Mouse (Mus musculus) frontal cortex, adult (tissue): ENCODE measurements around the gene Phf13.

ENCODE experiments used
- ATAC-seq: cut with Nextera tagmentation; 2 replicates; pipeline ENCODE4 v1.9.2; 2017; ENCODE audit warnings: mild to moderate bottlenecking, moderate library complexity, mixed read lengths; ENCODE audit not compliant: low TSS enrichment

Phf13 gene

DNA sequence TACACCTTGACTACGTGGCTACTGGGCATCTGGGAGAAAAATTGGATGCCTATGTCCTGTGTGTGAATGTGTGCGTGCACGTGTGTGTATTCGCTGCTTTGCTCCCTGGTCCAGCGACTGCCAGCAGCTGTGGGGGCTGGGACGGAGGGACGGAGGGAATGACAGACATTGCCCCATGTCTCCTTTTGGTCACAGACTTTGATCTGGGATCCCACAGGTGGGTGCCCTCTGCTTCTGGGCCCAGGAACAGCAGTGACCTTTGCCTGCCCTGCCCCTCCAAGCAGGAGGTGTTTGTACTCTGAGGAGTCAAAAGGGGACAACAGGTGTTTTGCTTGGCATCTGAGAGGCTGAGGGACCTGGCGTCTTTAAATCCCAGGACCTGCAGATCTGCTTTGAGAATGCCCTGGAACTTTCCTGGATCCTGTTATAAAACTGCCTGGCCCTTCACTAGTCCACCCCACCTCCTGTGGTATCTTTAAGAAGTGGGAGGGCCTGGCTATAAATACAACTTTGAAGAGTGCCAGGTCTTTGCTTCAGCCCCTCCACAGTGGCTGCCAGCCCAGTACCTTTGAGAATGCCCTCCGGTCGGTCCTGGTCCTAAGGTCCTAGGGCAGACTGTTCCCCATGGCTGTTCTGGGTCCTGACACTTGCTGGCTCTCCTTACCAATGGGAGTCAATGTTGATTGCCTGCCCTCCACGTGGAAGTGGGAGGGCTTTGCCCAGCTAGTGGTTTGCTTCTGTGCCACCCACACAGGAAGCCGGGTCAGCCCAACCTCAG lies 17.2 kb upstream of the Phf13 start:
- ATAC-seq: no peak

DNA sequence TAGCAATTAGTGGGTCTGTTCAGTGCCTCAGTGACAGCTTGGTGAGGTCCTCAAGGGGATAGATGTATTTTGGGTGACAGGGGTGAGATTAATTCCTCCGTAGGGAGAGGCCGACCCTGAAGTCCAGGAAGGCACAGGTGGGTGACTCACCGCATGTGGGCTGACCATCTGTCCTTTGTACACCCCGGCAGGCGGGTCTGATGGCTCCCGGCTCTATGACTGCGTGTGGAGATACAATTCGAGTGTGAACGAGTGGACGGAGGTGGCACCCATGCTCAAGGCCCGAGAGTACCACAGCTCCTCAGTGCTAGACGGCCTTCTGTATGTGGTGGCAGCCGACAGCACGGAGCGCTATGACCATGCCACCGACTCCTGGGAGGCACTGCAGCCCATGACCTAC lies 16.1 kb upstream of the Phf13 start:
- no peak for ATAC-seq

DNA sequence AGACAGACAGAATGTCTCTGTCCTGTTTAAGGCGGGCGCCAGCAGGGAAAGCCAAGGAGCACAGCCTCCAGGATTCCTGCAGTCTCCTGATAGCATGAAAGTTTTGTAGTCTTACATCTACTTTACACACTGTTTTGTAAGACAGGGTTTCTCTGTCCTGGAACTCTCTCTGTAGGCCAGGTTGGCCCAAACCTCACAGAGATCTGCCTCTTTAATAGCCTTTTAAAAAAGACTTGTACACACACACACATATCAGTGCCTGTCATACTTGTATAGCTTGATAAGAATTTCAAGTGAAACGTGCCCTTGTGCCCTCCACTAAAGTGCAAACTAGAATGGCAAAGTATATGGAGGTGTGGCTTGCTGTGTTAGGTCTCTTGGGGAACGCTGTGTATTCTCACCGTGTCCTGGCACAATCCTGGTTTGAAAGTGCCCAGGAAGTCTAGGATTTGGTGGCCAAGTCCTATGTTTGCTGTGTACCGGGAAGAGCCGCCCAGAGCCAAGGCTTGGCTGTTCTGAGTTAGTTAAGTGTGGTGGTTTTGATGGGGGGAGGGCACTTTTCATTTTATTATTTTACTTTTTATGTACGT lies 15.2 kb upstream of the Phf13 start:
- ATAC-seq: no peak

DNA sequence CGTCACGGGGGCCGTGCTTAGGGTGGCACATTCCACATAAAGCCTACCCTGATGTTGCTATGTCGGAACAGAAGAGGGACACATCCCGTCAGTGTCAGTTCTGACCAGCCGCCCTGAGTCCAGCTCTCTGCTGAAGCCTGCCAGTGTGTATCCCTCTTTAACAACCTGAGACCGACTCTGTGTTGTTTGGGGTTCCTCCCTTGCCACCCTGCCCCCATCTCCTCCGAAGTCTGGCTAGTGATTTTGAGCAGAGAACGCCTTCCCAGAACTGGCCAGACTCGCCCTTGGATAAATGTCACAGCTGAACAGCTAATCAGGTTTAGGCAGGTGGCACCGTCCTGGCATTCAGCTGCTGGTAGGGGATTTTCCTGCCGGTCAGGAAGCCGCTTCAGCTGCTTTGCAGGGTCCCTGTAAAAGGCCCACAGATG lies 14.7 kb upstream of the Phf13 start:
- ATAC-seq: no peak

DNA sequence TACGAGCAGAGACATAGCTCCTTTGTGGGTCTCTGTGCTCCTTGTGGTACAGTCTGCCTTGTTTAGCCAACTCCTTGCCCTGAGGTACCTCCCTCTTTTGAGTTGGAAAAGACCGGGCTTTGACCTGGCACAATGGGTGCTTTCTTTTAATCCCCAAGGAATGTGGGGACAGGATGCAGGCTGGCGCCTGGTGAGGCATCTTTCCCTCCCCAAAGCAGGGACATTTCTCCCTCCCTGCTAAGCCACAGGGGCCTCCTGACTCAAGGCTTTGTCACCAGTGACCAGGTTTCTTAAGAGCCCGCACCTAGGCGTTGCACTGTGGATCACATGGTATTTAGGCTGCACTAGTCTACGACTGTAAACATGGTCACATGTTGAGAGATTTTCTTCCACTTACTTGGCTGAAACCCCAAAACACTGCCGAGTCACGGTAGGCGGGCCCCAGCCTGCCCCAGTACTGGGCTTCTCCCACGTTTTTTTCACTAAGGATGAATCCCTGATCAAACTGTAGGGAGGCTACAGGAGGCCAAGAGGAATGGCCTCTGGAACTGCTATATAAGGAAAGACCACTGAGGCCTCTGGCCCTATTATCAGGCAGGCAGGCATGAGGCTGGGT lies 14.1 kb upstream of the Phf13 start:
- ATAC-seq: 0 out of 2 replicates have a peak, but pooled peaks have one; percentile 4

- ATAC-seq: peak; percentile 55
Observed at GRCm38 (mm10) chr4:152009076-152010051, 13.3 kb upstream of the Phf13 start.

GRCm38 (mm10) chr4:152008622-152009075 lies 12.6 kb upstream of the Phf13 start, which contains the start of gene Klhl21:
Klhl21 (plus strand) TSS chr4:152008803.
- ATAC-seq: peak; percentile 67

GRCm38 (mm10) chr4:152008148-152008500 lies 12.1 kb upstream of the Phf13 start:
- no peak for ATAC-seq

GRCm38 (mm10) chr4:152007481-152008147 lies 11.6 kb upstream of the Phf13 start:
- peak; percentile 39; the same call in 1 of the 2 replicates for ATAC-seq

- no peak for ATAC-seq
Observed at GRCm38 (mm10) chr4:152006812-152007211, 10.8 kb upstream of the Phf13 start.

GRCm38 (mm10) chr4:152006137-152006536 lies 10.1 kb upstream of the Phf13 start:
- ATAC-seq: no peak

- ATAC-seq: no peak
Observed at GRCm38 (mm10) chr4:152002063-152002462, 6.0 kb upstream of the Phf13 start.

DNA sequence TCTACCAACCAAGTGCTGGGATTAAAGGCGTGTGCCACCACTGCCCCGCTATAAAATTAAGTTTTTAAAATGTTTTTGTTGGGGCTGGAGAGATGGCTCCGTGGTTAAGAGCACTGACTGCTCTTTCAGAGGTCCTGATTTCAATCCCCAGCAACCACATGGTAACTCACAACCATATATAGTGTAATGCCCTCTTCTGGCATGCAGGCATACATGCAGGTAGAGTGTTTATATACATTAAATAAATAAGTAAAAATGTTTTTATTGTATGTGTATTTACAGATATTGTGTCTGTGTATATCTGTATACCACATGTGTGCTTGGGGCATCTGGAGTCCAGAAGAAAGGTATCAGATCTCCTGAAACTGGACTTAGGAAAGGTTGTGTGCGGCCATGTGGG lies 5.3 kb upstream of the Phf13 start:
- no peak for ATAC-seq

DNA sequence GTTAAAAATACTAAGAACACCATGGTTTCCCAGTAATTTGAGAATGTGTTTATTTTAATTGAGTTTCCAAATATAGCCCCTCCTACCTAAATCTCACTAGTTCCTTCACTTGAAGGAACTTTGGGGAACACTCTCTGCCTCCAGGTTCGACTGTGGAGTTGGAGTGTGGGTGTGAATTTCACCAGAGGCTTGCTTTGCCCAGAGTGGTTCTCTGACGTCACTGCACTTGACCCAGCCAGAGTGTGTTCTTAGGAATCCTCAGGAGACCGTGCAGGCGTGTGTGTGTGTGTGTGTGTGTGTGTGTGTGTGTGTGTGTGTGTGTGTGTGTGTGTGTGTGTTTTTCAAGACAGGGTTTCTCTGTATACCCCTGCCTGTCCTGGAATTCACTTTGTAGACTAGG lies 4.8 kb upstream of the Phf13 start:
- ATAC-seq: peak; percentile 64; the same call in 1 of the 2 replicates

DNA sequence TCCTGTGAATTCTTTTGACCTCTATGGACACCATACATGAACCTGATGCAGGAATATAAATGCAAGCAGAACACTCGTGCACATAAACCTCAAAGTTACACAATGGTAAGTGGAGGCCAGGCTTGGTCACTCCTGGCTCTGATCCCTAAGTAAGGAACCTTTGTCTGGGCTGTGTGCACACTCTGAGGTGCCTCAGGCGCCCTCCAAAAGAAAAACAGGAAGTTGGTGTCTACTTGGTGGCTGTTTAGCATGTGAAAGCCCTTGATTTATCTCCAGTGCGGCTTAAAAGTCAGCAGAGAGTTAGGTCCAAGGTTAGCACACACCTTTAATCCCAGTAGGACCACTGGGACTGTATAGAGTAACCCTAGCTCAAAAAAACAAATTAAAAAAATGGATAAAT lies 3.4 kb upstream of the Phf13 start:
- no peak for ATAC-seq

DNA sequence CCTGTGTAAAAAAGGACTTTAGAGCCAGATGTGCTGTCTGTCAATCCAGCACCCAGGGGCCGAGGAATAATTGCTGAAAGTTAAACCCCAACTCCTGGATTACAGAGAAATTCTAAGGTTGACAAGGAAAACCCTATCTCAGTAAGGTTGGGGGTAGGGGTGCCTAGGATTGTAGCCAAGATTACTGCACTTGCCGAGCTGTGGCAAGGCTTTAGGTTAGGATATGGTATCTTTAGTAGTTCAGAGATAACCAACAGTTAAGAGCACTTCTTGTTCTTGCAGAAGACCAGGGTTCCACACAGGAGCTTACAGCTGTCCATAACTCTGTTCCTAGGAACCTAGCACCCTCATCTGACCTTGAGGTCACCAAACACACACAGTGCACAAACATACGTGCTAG lies 1.6 kb upstream of the Phf13 start:
- no peak for ATAC-seq

GRCm38 (mm10) chr4:151996951-151997222 lies 829 bp upstream of the Phf13 start:
- ATAC-seq: no peak

GRCm38 (mm10) chr4:151995371-151996172 lies 486 bp downstream of the Phf13 start:
- ATAC-seq: no peak

DNA sequence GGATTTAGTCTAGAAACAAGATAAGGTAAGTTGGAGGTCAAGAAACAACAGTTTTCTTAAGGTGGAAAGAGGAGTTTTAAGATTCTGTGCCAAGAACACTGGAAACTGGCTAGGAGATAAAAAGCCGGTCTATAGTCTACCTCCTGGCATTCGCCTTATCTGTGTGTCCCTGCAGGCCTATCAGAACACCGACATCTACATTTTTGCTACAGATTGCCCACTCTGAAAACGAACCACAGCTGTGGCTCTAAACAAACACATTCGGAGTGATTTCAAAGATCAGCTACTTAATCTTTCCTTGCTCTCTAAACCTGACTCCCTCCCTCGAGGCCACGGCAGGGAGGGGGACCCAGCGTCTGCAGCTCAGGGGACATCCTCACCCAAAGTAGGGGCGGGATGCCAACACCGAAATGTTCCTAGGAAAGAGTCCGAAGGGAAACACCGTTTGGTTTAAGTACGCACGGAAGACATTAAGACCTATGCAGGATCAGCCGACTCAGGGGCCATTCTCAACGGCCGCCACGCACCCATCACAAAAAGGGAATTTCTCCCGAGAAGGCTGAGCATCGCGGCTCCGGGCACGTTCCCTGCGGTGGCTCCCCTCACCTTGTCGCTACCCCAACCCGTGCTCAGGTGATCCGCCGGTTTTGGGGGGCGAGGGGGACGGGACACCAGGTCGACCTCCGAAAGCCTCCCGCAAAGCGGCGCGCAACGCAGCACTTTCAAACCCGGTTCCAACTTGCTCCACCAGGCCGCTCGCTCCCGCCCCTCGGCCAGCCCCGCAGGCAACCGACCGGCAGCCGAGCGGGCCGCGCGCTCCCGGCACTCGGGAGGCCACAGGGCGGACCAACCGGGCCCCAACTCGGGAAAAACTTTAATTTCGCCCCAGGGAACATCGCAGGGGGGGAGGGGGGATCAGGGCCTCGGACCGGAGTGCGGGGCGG lies 1.6 kb downstream of the Phf13 start:
- ATAC-seq: no peak
